Mouse (Mus musculus) layer of hippocampus, adult 11-12 months (tissue): ENCODE data around the gene Olfr12.
A peak's percentile ranks its signal among the peaks of the same experiment; 100 is the strongest.

Experiments
- DNase-seq: peaks from one replicate; pipeline ENCODE4 v3.0.0; 2022; ENCODE audit warnings: low spot score

Gene Olfr12

GRCm38 (mm10) chr1:92641514-92642272 is 24.1 kb downstream of the Olfr12 start, which contains the start of gene Cops9:
Gene Cops9 (minus strand): TSS chr1:92641985.
- DNase-seq = peak; percentile 89

DNA sequence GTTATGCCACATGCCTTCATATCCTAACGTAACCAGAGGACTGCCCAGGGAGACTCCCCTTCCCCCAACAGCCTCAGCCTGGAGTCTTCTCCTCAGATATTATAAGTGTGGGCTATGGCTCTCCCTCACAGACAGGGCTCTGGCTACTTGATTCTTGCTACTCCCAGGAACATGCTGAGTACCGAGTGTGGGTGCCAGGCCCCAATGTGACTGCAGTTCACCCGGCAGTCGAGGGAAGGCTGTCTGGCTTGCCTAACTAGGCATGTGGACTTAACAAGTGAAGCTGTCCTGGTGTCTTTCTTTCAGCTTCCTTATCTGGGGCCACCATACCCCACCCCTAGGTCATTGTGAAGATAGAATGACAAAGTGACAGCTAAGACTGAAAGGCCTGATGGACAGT is 26.1 kb downstream of the Olfr12 start:
- no peak for DNase-seq

- DNase-seq = no peak
Measured at GRCm38 (mm10) chr1:92644916-92645315, 27.3 kb downstream of the Olfr12 start.

GRCm38 (mm10) chr1:92646111-92646510 is 28.5 kb downstream of the Olfr12 start:
- DNase-seq = no peak

DNA sequence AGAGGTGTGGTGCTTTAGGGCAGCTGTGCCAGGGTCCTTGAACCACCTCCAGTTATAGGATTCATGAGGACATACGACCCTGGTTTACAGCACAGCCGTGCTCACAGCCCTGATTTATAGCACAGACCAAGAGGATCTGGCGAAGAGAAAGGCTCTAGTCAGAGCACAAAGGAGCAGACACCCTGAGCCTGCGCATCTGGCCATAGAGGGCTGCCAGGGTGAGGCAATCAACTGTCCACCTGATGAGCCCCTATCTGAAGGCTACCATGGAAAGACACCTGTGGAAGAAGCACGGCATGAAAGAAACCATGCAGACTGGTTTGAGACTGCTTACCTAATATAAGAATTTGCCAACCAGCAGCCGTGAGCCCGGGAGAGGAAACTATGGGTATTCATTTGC is 29.0 kb downstream of the Olfr12 start:
- no peak for DNase-seq

GRCm38 (mm10) chr1:92647026-92647425 is 29.4 kb downstream of the Olfr12 start:
- no peak for DNase-seq

- peak; percentile 75 for DNase-seq
Measured at GRCm38 (mm10) chr1:92647752-92648151, 30.2 kb downstream of the Olfr12 start.

- no peak for DNase-seq
Measured at GRCm38 (mm10) chr1:92648197-92648596, 30.6 kb downstream of the Olfr12 start.

- peak; percentile 73 for DNase-seq
Measured at GRCm38 (mm10) chr1:92648673-92649072, 31.1 kb downstream of the Olfr12 start, which contains the start of gene Otos. Gene Otos (minus strand): TSS chr1:92648841.

- DNase-seq = no peak
Measured at GRCm38 (mm10) chr1:92651467-92651866, 33.9 kb downstream of the Olfr12 start.

DNA sequence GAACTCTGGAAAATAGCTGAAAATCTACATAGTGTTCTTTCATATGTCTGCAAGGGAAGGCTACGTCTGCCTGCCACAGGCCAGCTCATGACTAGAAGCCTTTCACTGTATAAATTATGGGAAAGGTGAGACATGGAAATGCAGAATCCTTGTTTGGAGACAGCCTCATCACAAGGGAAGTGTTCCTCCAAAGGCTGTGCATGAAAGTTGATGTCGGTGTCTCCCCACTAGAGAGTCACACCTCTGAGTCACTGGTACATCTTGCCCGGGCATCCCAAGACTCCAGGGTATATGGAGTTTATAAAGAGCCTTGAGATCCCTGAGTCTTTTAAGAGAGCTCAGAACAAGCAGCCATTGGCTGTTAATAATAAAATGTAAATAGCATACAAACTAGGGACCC is 35.6 kb downstream of the Olfr12 start:
- DNase-seq = no peak

- no peak for DNase-seq
Measured at GRCm38 (mm10) chr1:92654676-92655075, 37.1 kb downstream of the Olfr12 start.

GRCm38 (mm10) chr1:92657025-92657820 is 39.6 kb downstream of the Olfr12 start:
- DNase-seq = no peak

- DNase-seq = no peak
Measured at GRCm38 (mm10) chr1:92659392-92659791, 41.8 kb downstream of the Olfr12 start.

DNA sequence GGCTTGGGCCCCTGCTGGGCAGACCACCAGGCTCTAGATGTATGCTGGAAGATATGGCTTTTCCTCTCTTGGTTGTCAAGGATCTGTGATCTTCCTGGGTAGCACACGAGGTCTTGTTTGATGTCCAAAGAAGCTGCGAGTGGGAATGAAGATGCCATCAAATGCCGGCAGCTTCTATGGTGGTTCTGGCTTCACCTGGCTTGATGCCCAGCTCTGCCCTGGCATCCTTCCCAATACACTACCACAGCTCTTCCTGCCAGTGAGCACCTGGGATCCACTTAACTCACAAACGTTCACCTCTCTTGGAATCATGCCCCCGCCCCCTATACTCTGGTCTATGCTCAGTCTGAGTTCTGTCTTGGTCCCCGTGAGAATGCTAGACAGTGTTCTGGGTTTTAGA is 49.5 kb downstream of the Olfr12 start:
- DNase-seq = no peak

DNA sequence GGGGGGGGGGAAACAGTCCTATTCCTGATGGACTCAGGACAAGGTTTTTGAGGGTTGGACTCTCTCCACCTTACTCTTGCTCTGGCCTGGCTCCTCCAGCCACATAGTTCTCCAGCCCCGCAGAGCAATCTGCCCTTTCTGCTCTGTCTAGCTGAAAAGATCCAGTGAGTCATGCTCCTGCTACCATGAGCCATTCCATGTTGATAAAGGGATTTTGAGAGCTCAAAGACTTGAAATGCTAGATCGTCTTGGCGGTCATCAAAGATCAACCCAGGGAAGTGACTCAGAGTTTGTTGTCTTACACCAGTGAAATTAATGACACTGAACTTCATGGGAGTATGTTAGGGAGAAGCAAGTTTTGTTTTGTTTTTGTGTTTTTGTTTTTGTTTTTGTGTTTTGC is 51.8 kb downstream of the Olfr12 start:
- DNase-seq = no peak

DNA sequence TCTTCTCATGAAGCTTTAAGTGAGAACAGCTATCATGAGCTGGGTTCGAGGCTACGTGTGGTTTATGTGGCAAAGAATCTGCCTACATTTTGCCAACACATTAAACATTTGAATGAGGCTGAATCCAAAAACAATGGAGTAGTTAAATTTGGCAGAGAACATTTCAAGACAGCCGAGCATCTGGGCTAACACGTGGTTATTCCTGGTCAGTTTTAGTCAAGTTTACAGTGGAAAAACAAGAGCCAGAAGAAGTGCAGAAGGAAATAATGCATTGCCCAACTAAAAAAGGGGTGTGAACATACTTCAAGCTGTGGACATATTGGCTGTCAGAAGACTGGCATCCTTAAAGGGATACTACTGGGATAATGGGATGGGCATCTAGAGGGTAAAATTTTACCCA is 53.7 kb downstream of the Olfr12 start:
- DNase-seq = no peak
